Mouse (Mus musculus) R1 (cell line): ENCODE measurements at regions not wholly inside any gene's neighbourhood (a gene's known extent, or its start where the extent isn't known, plus 50 kb on each side); places are given as distances from the start of the nearest gene placed in this dataset.

ENCODE experiments used
- DNase-seq: peaks from one replicate; pipeline ENCODE4 v3.0.0-alpha.2; 2018; ENCODE audit warnings: low read depth, low spot score

DNA sequence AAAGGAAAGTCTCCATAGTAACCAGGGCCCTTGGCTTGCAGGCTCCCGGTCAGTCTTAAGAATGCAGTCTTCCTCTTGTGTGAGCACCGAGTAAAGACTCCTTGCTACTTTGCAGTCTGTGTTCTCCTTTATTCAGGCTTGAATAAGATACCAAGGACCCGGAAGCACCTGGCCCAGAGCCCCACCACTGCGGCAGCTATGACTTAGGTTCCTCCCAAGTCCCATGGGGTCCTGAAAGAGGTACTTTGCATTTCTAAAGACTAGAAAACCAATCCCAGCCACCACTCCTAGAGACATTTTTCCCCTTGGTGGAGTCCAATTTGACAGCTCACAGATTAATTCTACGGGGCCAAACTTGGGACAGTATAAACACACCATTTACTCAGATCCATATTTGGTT is 51.7 kb upstream of the Tspan11 start:
- peak; percentile 86 for DNase-seq

DNA sequence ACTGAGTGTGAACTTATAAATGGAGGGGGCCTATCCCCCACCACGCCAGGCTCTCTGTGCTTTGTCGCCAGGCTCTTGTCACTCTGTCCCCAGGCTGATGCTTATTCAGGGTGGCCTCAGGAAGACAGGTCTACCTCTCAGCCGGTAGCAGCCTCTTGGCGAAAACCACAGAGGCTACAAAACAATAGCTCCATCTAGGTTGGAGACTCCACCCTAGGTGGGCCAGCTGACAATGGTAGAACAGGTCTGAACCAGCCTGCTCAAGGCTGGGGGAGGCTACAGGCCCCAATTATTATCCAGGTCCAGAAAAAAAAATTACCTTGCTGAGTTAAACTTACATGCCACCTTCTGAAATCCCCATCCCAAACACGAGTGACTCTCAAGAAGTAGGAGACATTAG is 59.0 kb upstream of the Tspan11 start:
- DNase-seq = peak; percentile 59

GRCm38 (mm10) chr6:127825503-127825902 is 56.2 kb upstream of the Prmt8 start:
- no peak for DNase-seq

GRCm38 (mm10) chr6:127823718-127824117 is 54.4 kb upstream of the Prmt8 start:
- DNase-seq = no peak

DNA sequence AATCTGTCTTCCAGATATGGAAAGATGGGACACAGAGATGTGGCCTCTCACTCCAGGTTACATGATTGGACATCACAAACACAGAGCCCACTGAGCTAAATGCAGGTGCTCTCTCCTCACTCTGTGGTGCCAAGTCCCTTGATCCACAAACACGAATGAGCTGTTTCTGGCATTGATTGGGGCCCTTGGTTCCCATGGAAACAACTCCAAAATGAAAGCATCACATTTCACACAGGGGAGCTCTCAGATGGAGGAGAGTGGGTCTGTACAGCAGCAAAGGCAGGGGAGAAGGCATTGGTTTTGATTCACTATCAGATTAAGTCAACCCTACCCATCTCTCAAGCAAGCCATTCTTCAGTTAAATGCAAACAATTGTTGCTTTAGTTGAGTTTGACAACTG is 51.3 kb upstream of the Prmt8 start:
- DNase-seq = no peak
